Mouse (Mus musculus) megakaryocyte, embryonic 14.5 days (primary cell): ENCODE data around the gene Eme2.

Experiments
- FLI1 ChIP-seq: IDR thresholded peaks from 2 replicates; pipeline ENCODE4 v1.6.1; 2012; ENCODE audit warnings: low read length, inconsistent platforms, mixed read lengths
- GATA1 ChIP-seq: IDR thresholded peaks from 3 replicates; pipeline ENCODE4 v1.6.1; 2012; ENCODE audit warnings: mixed read lengths, low read length, inconsistent platforms, borderline replicate concordance

DNA sequence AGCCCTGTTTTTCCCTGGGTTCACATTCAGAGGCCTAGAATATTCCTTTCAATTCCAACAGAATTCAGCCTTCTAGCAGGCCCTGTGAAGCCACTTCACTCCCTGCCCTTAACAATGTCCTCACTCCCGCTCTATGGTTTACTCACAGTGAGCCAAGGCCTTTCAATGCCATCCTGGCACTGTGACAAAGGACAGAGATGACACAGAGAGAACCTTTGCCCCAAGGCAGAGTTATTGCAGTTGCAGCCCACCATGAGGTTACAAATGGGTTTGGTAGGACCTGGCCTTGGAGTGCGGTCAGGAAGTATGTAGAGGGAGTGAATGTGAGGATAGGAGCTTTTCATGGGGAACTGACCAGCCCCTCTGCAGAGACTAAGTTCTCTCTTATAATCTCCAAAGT lies 12.7 kb upstream of the Eme2 start:
- TF ChIP-seq GATA1 (no peak), FLI1 (no peak)
